Mouse (Mus musculus) embryonic facial prominence, embryonic 12.5 days (tissue): ENCODE measurements around the gene Cst12. TPM values are rescaled to one million over a fixed set of nuclear protein-coding genes. Genes with fewer than 3 reads are reported as not detected.
"Not testable (repeated sequence)": the region's sequence is repeated elsewhere in the genome, so short reads cannot be mapped to it uniquely, and the experiment has no call there.

Source experiments
- ATAC-seq: fragments of 200-750 bp; cut with Nextera tagmentation; 2 replicates; pipeline ENCODE4 v1.8.0; 2017; ENCODE audit not compliant: insufficient number of reproducible peaks, insufficient read depth, low FRiP score, low TSS enrichment
- H3K27ac ChIP-seq: fragments of 300-500 bp; sonication (generic); 2 replicates; pipeline ENCODE4 v1.5.1; 2016; ENCODE audit warnings: mild to moderate bottlenecking
- H3K27me3 ChIP-seq: fragments of 300-500 bp; sonication (generic); 2 replicates; pipeline ENCODE4 v1.6.1; 2016; ENCODE audit warnings: mild to moderate bottlenecking, moderate library complexity
- H3K36me3 ChIP-seq: fragments of 300-500 bp; sonication (generic); 2 replicates; pipeline ENCODE4 v1.6.1; 2016; ENCODE audit warnings: mild to moderate bottlenecking
- H3K4me1 ChIP-seq: fragments of 300-500 bp; sonication (generic); 2 replicates; pipeline ENCODE4 v1.6.1; 2016
- H3K4me2 ChIP-seq: fragments of 300-500 bp; sonication (generic); replicated peaks from 2 replicates; pipeline ENCODE4 v1.6.1; 2016; ENCODE audit warnings: mild to moderate bottlenecking, moderate library complexity
- H3K4me3 ChIP-seq: fragments of 300-500 bp; sonication (generic); 2 replicates; pipeline ENCODE4 v1.5.1; 2016; ENCODE audit warnings: mild to moderate bottlenecking
- H3K9ac ChIP-seq: fragments of 300-500 bp; sonication (generic); 2 replicates; pipeline ENCODE4 v1.6.1; 2016; ENCODE audit warnings: mild to moderate bottlenecking, moderate library complexity
- H3K9me3 ChIP-seq: fragments of 300-500 bp; sonication (generic); 2 replicates; pipeline ENCODE4 v1.6.1; 2016; ENCODE audit warnings: mild to moderate bottlenecking, moderate library complexity
- WGBS: fragments of 180-500 bp; shearing (Covaris S2); methylation state at CpG from one replicate; pipeline ENCODE4 v1.1.7; 2016; 5-methylcytosine and 5-hydroxymethylcytosine counted together
- polyA plus RNA-seq: library from polyadenylated mRNA; unstranded; fragments of >200 nt; fragmentation: Nextera tagmentation; extraction: Ambion mirVana; gene quantifications from 2 replicates; pipeline ENCODE4 v1.2.1, GENCODE M21; 2016

Gene Cst12
- not detected in 2 replicates for polyA plus RNA-seq

- H3K4me2 ChIP-seq, result no peak within 1 kb of the TSS
- no peak for ATAC-seq
- H3K9me3 ChIP-seq, result no peaks in the 10 kb centered on the region
- H3K4me3 ChIP-seq, result no peak within 1 kb of the TSS
- H3K36me3 ChIP-seq, result no peaks in the 10 kb centered on the region
- 92% methylated on average over 6 of the region's 6 CpGs for WGBS
- no peak within 1 kb of the TSS for H3K27ac ChIP-seq
- no peaks in the 10 kb centered on the region for H3K4me1 ChIP-seq
- no peaks in the 10 kb centered on the region for H3K27me3 ChIP-seq
- no peak within 1 kb of the TSS for H3K9ac ChIP-seq
These were observed at the start of gene Cst12 for GRCm38 (mm10) chr2:148789142-148789541. Gene Cst12, plus strand, starts transcription at chr2:148789361.

- no peak overlapping the region for H3K9ac ChIP-seq
- no peak overlapping the region for H3K4me2 ChIP-seq
- no peak overlapping the region for H3K27ac ChIP-seq
- H3K27me3 ChIP-seq, result no peaks in the 10 kb centered on the region
- H3K9me3 ChIP-seq, result no peaks in the 10 kb centered on the region
- no peak for ATAC-seq
- 78% methylated on average over 3 of the region's 3 CpGs for WGBS
- H3K36me3 ChIP-seq, result no peaks in the 10 kb centered on the region
- no peak overlapping the region for H3K4me3 ChIP-seq
- H3K4me1 ChIP-seq, result no peaks in the 10 kb centered on the region
These were observed 46.2 kb upstream of the Cst12 start for GRCm38 (mm10) chr2:148743001-148743400.

- H3K27ac ChIP-seq, result no peak overlapping the region
- H3K4me3 ChIP-seq, result no peak overlapping the region
- ATAC-seq, result no peak
- H3K9ac ChIP-seq, result no peak overlapping the region
- no peaks in the 10 kb centered on the region for H3K27me3 ChIP-seq
- no peak overlapping the region for H3K4me2 ChIP-seq
- WGBS, result 82% methylated on average over 3 of the region's 3 CpGs
- H3K36me3 ChIP-seq, result no peaks in the 10 kb centered on the region
- no peaks in the 10 kb centered on the region for H3K9me3 ChIP-seq
- no peaks in the 10 kb centered on the region for H3K4me1 ChIP-seq
These were observed 45.2 kb upstream of the Cst12 start for GRCm38 (mm10) chr2:148743846-148744407.

GRCm38 (mm10) chr2:148750058-148750457, 39.1 kb upstream of the Cst12 start, which contains the start of gene Cstl1:
Gene Cstl1, plus strand, starts transcription at chr2:148750358.
- WGBS, result 74% methylated on average over 1 of the region's 1 CpGs
- H3K9me3 ChIP-seq, result no peaks in the 10 kb centered on the region
- no peak for ATAC-seq
- no peak within 1 kb of the TSS for H3K4me2 ChIP-seq
- H3K9ac ChIP-seq, result no peak within 1 kb of the TSS
- H3K27ac ChIP-seq, result no peak within 1 kb of the TSS
- no peaks in the 10 kb centered on the region for H3K4me1 ChIP-seq
- H3K27me3 ChIP-seq, result no peaks in the 10 kb centered on the region
- no peaks in the 10 kb centered on the region for H3K36me3 ChIP-seq
- H3K4me3 ChIP-seq, result no peak within 1 kb of the TSS

GRCm38 (mm10) chr2:148751893-148752813, 37.0 kb upstream of the Cst12 start:
- WGBS, result 17% methylated on average over 15 of the region's 15 CpGs

GRCm38 (mm10) chr2:148754310-148754846, 34.8 kb upstream of the Cst12 start:
- 50% methylated on average over 1 of the region's 1 CpGs for WGBS
- Histone ChIP-seq H3K27me3 (no peaks in the 10 kb centered on the region), H3K4me3 (no peak overlapping the region), H3K36me3 (no peaks in the 10 kb centered on the region), H3K9ac (no peak overlapping the region), H3K9me3 (no peaks in the 10 kb centered on the region), H3K4me1 (no peaks in the 10 kb centered on the region), H3K4me2 (no peak overlapping the region), H3K27ac (no peak overlapping the region)
- no peak for ATAC-seq

More at GRCm38 (mm10) chr2:148751893-148752813, 37.0 kb upstream of the Cst12 start:
- H3K27me3 ChIP-seq, result no peaks in the 10 kb centered on the region
- no peak overlapping the region for H3K9ac ChIP-seq
- H3K36me3 ChIP-seq, result no peaks in the 10 kb centered on the region
- no peaks in the 10 kb centered on the region for H3K4me1 ChIP-seq
- H3K4me3 ChIP-seq, result no peak overlapping the region
- no peak for ATAC-seq
- H3K27ac ChIP-seq, result no peak overlapping the region
- H3K4me2 ChIP-seq, result peak overlapping the region; percentile 48
- H3K9me3 ChIP-seq, result no peaks in the 10 kb centered on the region

GRCm38 (mm10) chr2:148763648-148764388, 25.3 kb upstream of the Cst12 start:
- H3K27me3 ChIP-seq, result no peaks in the 10 kb centered on the region
- no peak overlapping the region for H3K9ac ChIP-seq
- H3K27ac ChIP-seq, result no peak overlapping the region
- H3K4me2 ChIP-seq, result no peak overlapping the region
- 97% methylated on average over 1 of the region's 1 CpGs for WGBS
- H3K36me3 ChIP-seq, result no peaks in the 10 kb centered on the region
- ATAC-seq, result no peak
- no peaks in the 10 kb centered on the region for H3K9me3 ChIP-seq
- H3K4me3 ChIP-seq, result no peak overlapping the region
- no peaks in the 10 kb centered on the region for H3K4me1 ChIP-seq

GRCm38 (mm10) chr2:148771397-148771796, 17.8 kb upstream of the Cst12 start, which contains the start of gene Cst11:
Gene Cst11, minus strand, starts transcription at chr2:148771497.
- not testable (repeated sequence) for H3K27ac ChIP-seq, H3K4me2 ChIP-seq, ATAC-seq, H3K27me3 ChIP-seq, H3K36me3 ChIP-seq, H3K9me3 ChIP-seq, H3K4me3 ChIP-seq, H3K4me1 ChIP-seq, H3K9ac ChIP-seq
- 86% methylated on average over 4 of the region's 4 CpGs for WGBS

- no peaks in the 10 kb centered on the region for H3K9me3 ChIP-seq
- H3K36me3 ChIP-seq, result no peaks in the 10 kb centered on the region
- no peak for ATAC-seq
- 11% methylated on average over 1 of the region's 1 CpGs for WGBS
- H3K27me3 ChIP-seq, result no peaks in the 10 kb centered on the region
- H3K4me2 ChIP-seq, result no peak within 1 kb of the TSS
- no peaks in the 10 kb centered on the region for H3K4me1 ChIP-seq
- no peak within 1 kb of the TSS for H3K4me3 ChIP-seq
- H3K9ac ChIP-seq, result no peak within 1 kb of the TSS
- H3K27ac ChIP-seq, result no peak within 1 kb of the TSS
These were observed 7.5 kb upstream of the Cst12 start, which contains the start of gene 8030411F24Rik for GRCm38 (mm10) chr2:148781709-148782108. Gene 8030411F24Rik, plus strand, starts transcription at chr2:148782009.

GRCm38 (mm10) chr2:148798485-148798884, 9.3 kb downstream of the Cst12 start, which contains the start of gene Cst8:
Gene Cst8, plus strand, starts transcription at chr2:148798785.
- H3K27me3 ChIP-seq, result no peaks in the 10 kb centered on the region

GRCm38 (mm10) chr2:148801491-148801921, 12.3 kb downstream of the Cst12 start:
- ATAC-seq, result no peak
- no peak overlapping the region for H3K4me3 ChIP-seq
- no peak overlapping the region for H3K27ac ChIP-seq
- H3K4me2 ChIP-seq, result no peak overlapping the region
- H3K4me1 ChIP-seq, result no peaks in the 10 kb centered on the region
- H3K27me3 ChIP-seq, result no peaks in the 10 kb centered on the region
- H3K9me3 ChIP-seq, result no peaks in the 10 kb centered on the region
- H3K9ac ChIP-seq, result no peak overlapping the region
- 63% methylated on average over 3 of the region's 3 CpGs for WGBS
- H3K36me3 ChIP-seq, result no peaks in the 10 kb centered on the region

More at GRCm38 (mm10) chr2:148798485-148798884, 9.3 kb downstream of the Cst12 start, which contains the start of gene Cst8:
- Histone ChIP-seq H3K9ac (no peak within 1 kb of the TSS), H3K4me1 (no peaks in the 10 kb centered on the region), H3K4me3 (no peak within 1 kb of the TSS), H3K4me2 (no peak within 1 kb of the TSS), H3K36me3 (no peaks in the 10 kb centered on the region), H3K27ac (no peak within 1 kb of the TSS), H3K9me3 (no peaks in the 10 kb centered on the region)
- WGBS, result 69% methylated on average over 1 of the region's 1 CpGs
- no peak for ATAC-seq
